Mouse (Mus musculus) brain, embryonic 14.5 days (tissue): Measurements from ENCODE around the gene Nsd2.

Source experiments
- CTCF ChIP-seq: fragments of 200-500 bp; IDR thresholded peaks from 2 replicates; pipeline ENCODE4 v1.5.1; 2012; ENCODE audit warnings: inconsistent platforms, mild to moderate bottlenecking, moderate library complexity, borderline replicate concordance; ENCODE audit not compliant: insufficient read depth, insufficient read length; ENCODE audit errors: extremely low read depth
- POLR2A ChIP-seq: fragments of 200-500 bp; IDR thresholded peaks from 2 replicates; pipeline ENCODE4 v1.6.1; 2012; ENCODE audit warnings: mild to moderate bottlenecking, inconsistent platforms, borderline replicate concordance; ENCODE audit not compliant: poor library complexity, insufficient read depth, insufficient read length, severe bottlenecking; ENCODE audit errors: extremely low read depth

- TF ChIP-seq CTCF (no peak), POLR2A (no peak)
These were observed 37.5 kb upstream of the Nsd2 start for GRCm38 (mm10) chr5:33782999-33783390.
